Mouse (Mus musculus): ENCODE results near the gene Umad1.

DNA sequence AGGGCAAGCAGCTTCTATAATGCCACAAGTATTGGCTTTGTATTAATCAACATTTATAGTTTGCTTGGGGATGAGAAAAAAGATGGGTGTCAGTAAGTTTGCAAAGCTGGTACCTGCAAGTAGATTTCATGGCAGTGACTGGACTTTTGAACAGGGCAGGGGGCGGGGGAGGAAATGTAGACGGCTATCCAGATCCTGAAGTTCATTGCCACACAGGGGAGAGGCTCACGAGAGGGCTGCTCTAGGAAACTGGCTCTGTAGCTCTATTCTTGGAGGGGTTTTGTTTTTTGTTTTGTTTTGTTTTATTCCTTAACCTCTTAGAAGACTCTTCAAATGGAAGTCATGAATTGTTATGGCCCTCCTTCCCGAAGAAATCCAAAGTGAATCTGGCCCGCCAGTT lies 162.3 kb downstream of the Umad1 start:
- TF ChIP-seq CTCF (IDR thresholded peaks at IDR 0.05; ENCODE audit: low read depth) (no peak), EP300 (optimal IDR thresholded peaks at IDR 0.05) (no peak)
